In the genomic region with DNA sequence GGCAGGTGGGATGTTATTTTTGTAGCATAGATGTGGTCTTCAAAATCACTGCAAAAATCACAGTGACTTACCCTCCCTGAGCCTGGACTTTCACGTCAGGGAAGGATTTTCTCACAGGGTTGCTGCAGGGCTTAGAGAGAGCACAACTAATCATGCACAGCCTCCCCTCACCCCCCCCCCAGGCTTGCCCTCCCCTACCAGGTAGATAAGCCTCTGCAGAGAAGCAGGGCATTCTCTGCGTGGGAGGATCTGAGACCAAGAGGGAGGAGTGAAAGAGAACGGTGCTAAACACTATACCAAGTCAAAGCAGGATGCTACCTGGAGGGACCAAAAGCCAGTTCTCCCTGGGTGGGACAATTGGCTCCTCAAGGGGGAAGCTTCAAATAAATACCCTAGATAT, we compare ENCODE assay signal across 24 mouse cellular contexts. TPM values are rescaled to one million over a fixed set of nuclear protein-coding genes. Genes with fewer than 3 reads are reported as not detected.
DNase-seq lines count a peak whose midpoint lies in the region; TF ChIP-seq lines count a peak whose summit lies in the region.
"Had no signal": no experiment of that assay in that cellular context is flagged by ENCODE, and none has a peak within 500 bp of the region (broad histone marks: within the 10 kb centered on the region; RNA-seq: fewer than 3 reads in every experiment).

No protein-coding gene starts in this region.

- H3K4me3 ChIP-seq in cerebellum, adult 2 months (replicated peaks; ENCODE audit: insufficient read depth, low read depth, low read length), result no peak overlapping the region
- H3K4me3 ChIP-seq in left cerebral cortex, adult 2 months, result no peak overlapping the region
- H3K4me3 ChIP-seq: forebrain, embryonic 10.5 days; forebrain, embryonic 13.5 days; gastrocnemius, adult 2 months; heart, embryonic 10.5 days; heart, embryonic 13.5 days; hindbrain, embryonic 15.5 days; intestine, embryonic 15.5 days had no signal

- peak overlapping the region; percentile 51 for H3K27ac ChIP-seq in cerebellum, adult 2 months (ENCODE audit: insufficient read depth, low read length)
- H3K27ac ChIP-seq in left cerebral cortex, adult 2 months, result peak overlapping the region; percentile 73
- H3K27ac ChIP-seq: forebrain, embryonic 10.5 days; forebrain, embryonic 13.5 days; gastrocnemius, adult 2 months; heart, embryonic 10.5 days; heart, embryonic 13.5 days; hindbrain, embryonic 15.5 days; intestine, embryonic 15.5 days had no signal

- TF ChIP-seq CTCF in cerebellum, adult 2 months (IDR thresholded peaks at IDR 0.05; ENCODE audit: borderline replicate concordance, insufficient read depth, low read depth, low read length), result no peak
- TF ChIP-seq CTCF in left cerebral cortex, adult 2 months (IDR thresholded peaks at IDR 0.05), result no peak

- H3K4me1 ChIP-seq in cerebellum, adult 2 months (ENCODE audit: control insufficient read depth, insufficient read depth, low read length), result peaks cover 65% of the 10 kb centered on the region
- H3K4me1 ChIP-seq: forebrain, embryonic 13.5 days; heart, embryonic 13.5 days; hindbrain, embryonic 15.5 days; intestine, embryonic 15.5 days had no signal

- no peaks in the 10 kb centered on the region for H3K27me3 ChIP-seq in cerebellum, adult 2 months (ENCODE audit: control insufficient read depth, insufficient read depth, low read length)
- H3K27me3 ChIP-seq: forebrain, embryonic 13.5 days; hindbrain, embryonic 15.5 days; intestine, embryonic 15.5 days; Patski had no signal

- intact Hi-C loops in left cerebral cortex, adult 2 months (cut with DNase I), result no loop called here

- WGBS in cerebellum, adult 2 months, result 10% methylated on average over 3 of the region's 3 CpGs

- no peak for TF ChIP-seq POLR2A in cerebellum, adult 2 months (IDR thresholded peaks at IDR 0.05; ENCODE audit: borderline replicate concordance, insufficient read depth, low read length)

- DNase-seq in cerebellum, adult 2 months, result peak in 1 of 2 experiments; percentile 50
- no peak for DNase-seq in cerebellum, adult 11 months
- no peak for DNase-seq in left cerebral cortex, adult 2 months (ENCODE audit: extremely low spot score in 1 of 2, low spot score in 2 of 2)
- DNase-seq in left cerebral cortex, adult 9 months (ENCODE audit: low spot score in 2 of 2), result no peak
- peak; percentile 74 for DNase-seq in brain, adult 2 months (ENCODE audit: low read depth, low spot score)
- DNase-seq in retina, postnatal 1 day, result peak; percentile 37
- DNase-seq: adrenal gland, postnatal 10 days; cerebellum, adult 8-10 months; cerebellum, postnatal 14 days; gastrocnemius, adult 2 months; gastrocnemius, postnatal 14 days; heart, adult 18-20 months; heart, postnatal 14 days; heart, postnatal 4 days; kidney, adult 11 months had no signal

RNA-seq across cellular contexts. Expression of a gene that starts 31.2 kb away (rescaled TPM):
- polyA plus RNA-seq in cerebellum, adult 2 months (2012; rRNA removed), result 89.2 and 103 TPM in 2 replicates
- 100 to 1,000 TPM; 348 to 386 TPM for total RNA-seq in left cerebral cortex, adult 2 months (2021)
- total RNA-seq: CH12.LX had no signal
- polyA plus RNA-seq: G1E had no signal

Comparison
In these comparisons a context has a peak if more than half of its experiments do, and no peak if none do; other contexts are left out.
1. DNase-seq: peak in brain, adult 2 months (single experiment) and retina, postnatal 1 day (single experiment); none in cerebellum, adult 11 months (single experiment), left cerebral cortex, adult 2 months (0 of 2) and left cerebral cortex, adult 9 months (0 of 2).